Mouse (Mus musculus): ENCODE measurements around the gene Prnd. TPM values are rescaled to one million over a fixed set of nuclear protein-coding genes. Genes with fewer than 3 reads are reported as not detected.

The Prnd gene
- polyA plus RNA-seq, 1 experiment from 2014 or later = 1.6 TPM

DNA sequence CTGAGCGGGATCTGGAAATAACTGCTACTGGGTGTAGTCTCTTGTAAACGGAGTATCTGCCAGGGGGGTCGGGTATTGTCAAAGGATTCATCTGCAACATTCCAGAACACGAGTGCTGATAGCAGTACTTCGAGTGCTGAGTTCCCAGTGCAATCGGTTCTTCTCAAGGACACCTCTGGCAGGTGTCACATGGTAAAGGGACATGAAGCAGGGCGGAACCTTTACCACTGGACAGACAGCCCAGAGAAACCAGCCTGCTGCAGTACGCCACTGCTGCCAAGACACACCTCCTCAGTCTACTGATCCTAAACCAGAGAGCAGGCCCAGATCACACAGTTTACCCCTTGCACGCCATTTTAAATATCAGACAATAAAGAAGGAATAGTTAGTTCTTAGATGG is 4.2 kb downstream of the Prnd start:
- Histone ChIP-seq H3K9ac (ENCODE audit: low read depth, low read length) (no peak overlapping the region), H3K27me3 (replicated peaks; ENCODE audit: control insufficient read depth, insufficient read depth, low read length) (peaks cover 38% of the 10 kb centered on the region), H3K4me3 (ENCODE audit: low read depth, low read length) (peak overlapping the region; percentile 26), H3K36me3 (ENCODE audit: control insufficient read depth, insufficient read depth, low read length) (no peaks in the 10 kb centered on the region), H3K4me2 (peak overlapping the region; percentile 61), H3K4me1 (replicated peaks; ENCODE audit: control insufficient read depth, insufficient read depth, low read length) (peaks cover 9% of the 10 kb centered on the region; the same call in 1 of the 2 replicates), H3K27ac (ENCODE audit: low read depth, low read length) (no peak overlapping the region), H3K9me3 (ENCODE audit: control insufficient read depth, low read length) (no peaks in the 10 kb centered on the region)
- 57% methylated on average over 9 of the region's 9 CpGs for WGBS
- 0 out of 2 replicates have a peak, but pooled peaks have one; percentile 19 for ATAC-seq (replicated peaks; ENCODE audit: low FRiP score)
- DNase-seq (ENCODE audit: low spot score) = no peak

DNA sequence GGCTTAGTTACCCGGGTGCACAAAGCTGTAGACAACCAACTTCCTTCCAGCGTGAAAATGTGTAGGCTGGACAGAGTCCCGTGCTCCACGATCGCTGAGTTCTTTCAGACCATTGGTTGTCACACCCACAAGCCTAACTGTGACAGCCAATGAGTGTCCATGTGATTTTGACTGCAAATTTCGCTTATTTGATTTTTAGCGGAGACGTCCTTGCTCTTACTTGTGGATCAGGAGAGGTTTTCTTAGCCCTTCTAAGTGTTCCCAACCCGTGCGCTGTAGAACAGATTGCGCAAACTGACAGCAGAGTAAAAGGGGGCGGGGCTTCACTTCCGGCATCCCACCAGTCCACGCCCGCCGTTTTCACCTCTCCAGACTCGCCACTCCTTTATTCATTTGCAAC is 4.6 kb downstream of the Prnd start:
- 4% methylated on average over 17 of the region's 17 CpGs for WGBS
- Histone ChIP-seq H3K27me3 (replicated peaks; ENCODE audit: control insufficient read depth, insufficient read depth, low read length) (peaks cover 38% of the 10 kb centered on the region), H3K9ac (ENCODE audit: low read depth, low read length) (no peak overlapping the region), H3K4me3 (ENCODE audit: low read depth, low read length) (peak overlapping the region; percentile 26), H3K36me3 (ENCODE audit: control insufficient read depth, insufficient read depth, low read length) (no peaks in the 10 kb centered on the region), H3K4me1 (replicated peaks; ENCODE audit: control insufficient read depth, insufficient read depth, low read length) (peaks cover 9% of the 10 kb centered on the region; the same call in 1 of the 2 replicates), H3K27ac (ENCODE audit: low read depth, low read length) (no peak overlapping the region), H3K4me2 (peak overlapping the region; percentile 61), H3K9me3 (ENCODE audit: control insufficient read depth, low read length) (no peaks in the 10 kb centered on the region)
- peak; percentile 62 for ATAC-seq (replicated peaks; ENCODE audit: low FRiP score)
- peak; percentile 44 for DNase-seq (ENCODE audit: low spot score)

DNA sequence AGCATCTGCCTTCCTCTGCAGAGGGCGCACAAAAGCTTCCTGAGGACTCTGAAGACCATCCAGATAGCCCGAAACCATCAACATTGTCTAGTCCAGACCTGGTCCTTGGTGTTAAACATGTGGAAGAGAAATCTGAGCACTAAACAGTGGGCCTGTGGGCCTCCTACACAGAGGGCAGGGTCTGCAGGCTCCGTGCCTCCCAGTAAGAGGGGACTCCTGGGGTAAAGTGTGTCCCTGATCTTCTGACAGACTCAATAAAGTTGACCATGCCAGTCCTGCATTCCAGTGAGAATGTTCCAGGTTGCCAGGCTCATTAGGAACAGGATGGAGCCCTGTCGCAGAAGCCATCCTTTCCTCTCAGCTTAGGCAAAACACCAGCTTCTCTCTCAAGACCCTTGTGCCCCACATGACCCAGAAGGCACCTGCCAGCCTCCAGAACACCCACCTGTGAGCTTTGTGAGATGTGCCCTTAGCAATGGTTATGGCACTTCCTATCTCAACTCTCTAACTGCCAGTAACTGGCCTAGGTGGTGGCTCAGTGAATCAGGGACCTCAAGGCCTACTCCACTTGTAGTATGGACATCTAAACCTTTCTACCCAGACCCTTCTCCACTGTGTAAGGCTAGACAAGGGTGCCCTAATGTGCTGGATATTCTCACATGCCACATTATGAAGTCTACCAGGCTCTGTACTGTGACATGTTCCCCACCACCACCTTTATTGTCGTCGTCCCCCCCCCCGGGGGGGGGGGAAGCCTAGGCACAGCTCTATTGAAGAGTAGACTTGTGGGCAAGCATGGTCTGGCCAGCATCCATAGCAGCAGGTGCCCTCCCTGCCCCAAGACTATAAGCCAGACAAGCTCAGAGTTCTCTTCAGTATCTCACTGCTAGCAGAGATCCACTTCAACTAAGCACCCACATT is 5.9 kb downstream of the Prnd start:
- Histone ChIP-seq H3K4me1 (replicated peaks; ENCODE audit: control insufficient read depth, insufficient read depth, low read length) (peaks cover 9% of the 10 kb centered on the region; the same call in 1 of the 2 replicates), H3K27me3 (replicated peaks; ENCODE audit: control insufficient read depth, insufficient read depth, low read length) (peaks cover 27% of the 10 kb centered on the region), H3K4me3 (ENCODE audit: low read depth, low read length) (no peak overlapping the region), H3K9me3 (ENCODE audit: control insufficient read depth, low read length) (no peaks in the 10 kb centered on the region), H3K36me3 (ENCODE audit: control insufficient read depth, insufficient read depth, low read length) (no peaks in the 10 kb centered on the region), H3K9ac (ENCODE audit: low read depth, low read length) (no peak overlapping the region), H3K27ac (ENCODE audit: low read depth, low read length) (no peak overlapping the region), H3K4me2 (no peak overlapping the region)
- DNase-seq (ENCODE audit: low spot score) = no peak
- ATAC-seq (replicated peaks; ENCODE audit: low FRiP score) = no peak
- 69% methylated on average over 7 of the region's 7 CpGs for WGBS

DNA sequence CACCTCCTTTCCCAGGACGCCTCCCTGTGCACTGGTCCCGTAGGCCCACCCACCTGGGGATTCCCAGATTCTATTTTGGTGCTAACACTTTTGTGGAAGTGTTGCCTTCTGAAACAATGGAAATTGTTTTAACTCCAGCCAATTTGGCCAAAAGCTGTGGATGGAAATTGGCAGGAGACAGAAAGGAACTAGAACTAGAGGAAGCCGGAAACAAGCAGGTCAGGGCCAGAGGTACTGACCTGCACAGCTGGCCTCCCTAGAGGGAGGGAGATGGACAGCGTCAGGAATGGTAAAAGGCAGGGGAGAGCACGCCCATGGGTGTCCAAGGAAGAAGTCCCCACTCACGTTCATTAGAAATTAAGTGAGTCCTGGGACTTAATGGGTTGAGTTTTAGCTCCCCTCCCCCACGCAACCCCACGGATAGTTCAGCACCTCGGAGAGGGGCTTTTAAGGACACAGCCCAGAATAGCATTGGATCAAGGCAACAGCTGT is 7.1 kb downstream of the Prnd start:
- Histone ChIP-seq H3K4me1 (replicated peaks; ENCODE audit: control insufficient read depth, insufficient read depth, low read length) (peaks cover 9% of the 10 kb centered on the region; the same call in 1 of the 2 replicates), H3K9me3 (ENCODE audit: control insufficient read depth, low read length) (no peaks in the 10 kb centered on the region), H3K27ac (ENCODE audit: low read depth, low read length) (no peak overlapping the region), H3K4me3 (ENCODE audit: low read depth, low read length) (no peak overlapping the region), H3K4me2 (no peak overlapping the region), H3K9ac (ENCODE audit: low read depth, low read length) (no peak overlapping the region), H3K27me3 (replicated peaks; ENCODE audit: control insufficient read depth, insufficient read depth, low read length) (peaks cover 21% of the 10 kb centered on the region), H3K36me3 (ENCODE audit: control insufficient read depth, insufficient read depth, low read length) (no peaks in the 10 kb centered on the region)
- ATAC-seq (replicated peaks; ENCODE audit: low FRiP score) (no peak), DNase-seq (ENCODE audit: low spot score) (no peak)
- 49% methylated on average over 9 of the region's 9 CpGs for WGBS

GRCm38 (mm10) chr2:131961671-131962070 is 11.0 kb downstream of the Prnd start:
- H3K36me3 ChIP-seq (ENCODE audit: control insufficient read depth, insufficient read depth, low read length) = no peaks in the 10 kb centered on the region
- DNase-seq (ENCODE audit: low spot score) (no peak), ATAC-seq (replicated peaks; ENCODE audit: low FRiP score) (no peak)
- no peak overlapping the region for H3K4me3 ChIP-seq (ENCODE audit: low read depth, low read length)
- WGBS = 55% methylated on average over 2 of the region's 2 CpGs
- no peaks in the 10 kb centered on the region for H3K4me1 ChIP-seq (replicated peaks; ENCODE audit: control insufficient read depth, insufficient read depth, low read length)
- H3K27ac ChIP-seq (ENCODE audit: low read depth, low read length) = no peak overlapping the region
- H3K9me3 ChIP-seq (ENCODE audit: control insufficient read depth, low read length) = no peaks in the 10 kb centered on the region
- H3K4me2 ChIP-seq = no peak overlapping the region
- H3K9ac ChIP-seq (ENCODE audit: low read depth, low read length) = no peak overlapping the region
- H3K27me3 ChIP-seq (replicated peaks; ENCODE audit: control insufficient read depth, insufficient read depth, low read length) = no peaks in the 10 kb centered on the region

- Histone ChIP-seq H3K4me2 (no peak overlapping the region), H3K4me1 (replicated peaks; ENCODE audit: control insufficient read depth, insufficient read depth, low read length) (no peaks in the 10 kb centered on the region), H3K27me3 (replicated peaks; ENCODE audit: control insufficient read depth, insufficient read depth, low read length) (no peaks in the 10 kb centered on the region), H3K27ac (ENCODE audit: low read depth, low read length) (no peak overlapping the region), H3K9me3 (ENCODE audit: control insufficient read depth, low read length) (no peaks in the 10 kb centered on the region), H3K9ac (ENCODE audit: low read depth, low read length) (no peak overlapping the region), H3K4me3 (ENCODE audit: low read depth, low read length) (no peak overlapping the region), H3K36me3 (ENCODE audit: control insufficient read depth, insufficient read depth, low read length) (no peaks in the 10 kb centered on the region)
- ATAC-seq (replicated peaks; ENCODE audit: low FRiP score) (no peak), DNase-seq (ENCODE audit: low spot score) (no peak)
- 84% methylated on average over 2 of the region's 2 CpGs for WGBS
Observed at GRCm38 (mm10) chr2:131970597-131970996, 19.9 kb downstream of the Prnd start.

DNA sequence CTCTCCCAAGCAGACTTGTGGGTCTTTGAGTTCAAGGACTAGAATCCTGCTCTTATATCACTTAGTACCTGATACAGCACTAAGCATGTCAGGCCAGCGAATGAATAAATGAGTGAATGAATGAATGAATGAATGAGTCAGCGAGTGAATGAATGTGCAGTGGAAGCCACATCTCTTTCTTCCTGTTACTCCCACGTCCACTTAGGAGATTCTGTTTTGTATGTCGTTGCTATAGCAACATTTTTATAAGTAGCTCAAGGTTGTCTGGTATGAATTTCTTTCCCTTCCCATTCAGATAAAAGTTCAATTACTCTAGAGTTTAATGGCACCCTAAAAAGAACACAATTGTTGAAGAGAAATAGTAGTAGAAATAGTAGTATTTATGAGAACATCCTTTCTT is 20.4 kb downstream of the Prnd start:
- Histone ChIP-seq H3K36me3 (ENCODE audit: control insufficient read depth, insufficient read depth, low read length) (no peaks in the 10 kb centered on the region), H3K9ac (ENCODE audit: low read depth, low read length) (no peak overlapping the region), H3K4me1 (replicated peaks; ENCODE audit: control insufficient read depth, insufficient read depth, low read length) (no peaks in the 10 kb centered on the region), H3K27ac (ENCODE audit: low read depth, low read length) (no peak overlapping the region), H3K4me3 (ENCODE audit: low read depth, low read length) (no peak overlapping the region), H3K9me3 (ENCODE audit: control insufficient read depth, low read length) (no peaks in the 10 kb centered on the region), H3K4me2 (no peak overlapping the region), H3K27me3 (replicated peaks; ENCODE audit: control insufficient read depth, insufficient read depth, low read length) (no peaks in the 10 kb centered on the region)
- WGBS = 75% methylated on average over 4 of the region's 4 CpGs
- DNase-seq (ENCODE audit: low spot score) (no peak), ATAC-seq (replicated peaks; ENCODE audit: low FRiP score) (no peak)

GRCm38 (mm10) chr2:131976663-131977062 is 26.0 kb downstream of the Prnd start:
- 72% methylated on average over 3 of the region's 3 CpGs for WGBS

More at GRCm38 (mm10) chr2:131976663-131977062, 26.0 kb downstream of the Prnd start:
- no peak overlapping the region for H3K27ac ChIP-seq (ENCODE audit: low read depth, low read length)
- H3K9me3 ChIP-seq (ENCODE audit: control insufficient read depth, low read length) = peaks cover 2% of the 10 kb centered on the region; the same call in 1 of the 2 replicates
- no peak overlapping the region for H3K4me3 ChIP-seq (ENCODE audit: low read depth, low read length)
- no peak overlapping the region for H3K4me2 ChIP-seq
- no peaks in the 10 kb centered on the region for H3K4me1 ChIP-seq (replicated peaks; ENCODE audit: control insufficient read depth, insufficient read depth, low read length)
- no peaks in the 10 kb centered on the region for H3K27me3 ChIP-seq (replicated peaks; ENCODE audit: control insufficient read depth, insufficient read depth, low read length)
- ATAC-seq (replicated peaks; ENCODE audit: low FRiP score) (no peak), DNase-seq (ENCODE audit: low spot score) (no peak)
- H3K36me3 ChIP-seq (ENCODE audit: control insufficient read depth, insufficient read depth, low read length) = no peaks in the 10 kb centered on the region
- no peak overlapping the region for H3K9ac ChIP-seq (ENCODE audit: low read depth, low read length)
